Mouse (Mus musculus) erythroblast, embryonic 14.5 days (primary cell): ENCODE data around the gene Ntm.

Experiments used
- GATA1 ChIP-seq: IDR thresholded peaks from 2 replicates; pipeline ENCODE4 v1.6.1; 2012; ENCODE audit warnings: low read length, inconsistent platforms, mixed read lengths
- TAL1 ChIP-seq: IDR thresholded peaks from 3 replicates; pipeline ENCODE4 v1.6.1; 2012; ENCODE audit warnings: low read length, inconsistent platforms, mixed read lengths

DNA sequence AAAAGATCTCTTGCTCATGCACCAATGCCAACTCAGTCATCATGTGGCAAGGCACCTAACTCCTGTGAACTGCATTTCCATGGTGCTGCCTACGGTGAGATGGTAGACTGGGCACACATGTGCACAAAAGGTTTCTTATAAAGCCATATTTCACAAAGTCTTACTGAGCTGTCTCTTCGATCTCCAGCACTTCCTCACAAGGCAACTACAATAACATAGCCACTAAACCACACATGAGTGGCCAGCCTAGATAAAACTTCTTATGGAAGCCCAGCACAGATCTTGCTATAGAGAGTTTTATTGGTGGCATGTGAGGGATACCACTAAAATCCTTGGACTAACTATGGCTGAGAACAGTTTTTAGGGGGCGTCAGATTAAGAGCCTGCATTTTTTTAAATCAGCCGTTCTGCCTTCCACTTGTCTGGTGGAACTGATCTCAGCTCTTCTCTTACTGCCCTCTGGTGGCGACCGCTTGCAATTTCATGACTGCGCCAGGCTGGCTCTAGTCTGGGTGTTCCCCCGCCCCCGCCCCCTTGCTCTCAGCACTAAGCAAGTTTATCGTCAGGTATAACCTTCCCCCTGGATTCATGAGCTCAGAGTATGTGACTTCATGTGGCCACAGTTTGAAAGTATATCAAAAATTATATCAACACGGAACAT, 319.8 kb downstream of the Ntm start:
- no peak for TF ChIP-seq GATA1
- TF ChIP-seq TAL1: no peak
